Mouse (Mus musculus) brain, embryonic 14.5 days (tissue): ENCODE data around the gene Lrrc74a.

Experiments used
- CTCF ChIP-seq: fragments of 200-500 bp; IDR thresholded peaks from 2 replicates; pipeline ENCODE4 v1.5.1; 2012; ENCODE audit warnings: inconsistent platforms, mild to moderate bottlenecking, moderate library complexity, borderline replicate concordance; ENCODE audit not compliant: insufficient read depth, insufficient read length; ENCODE audit errors: extremely low read depth
- POLR2A ChIP-seq: fragments of 200-500 bp; IDR thresholded peaks from 2 replicates; pipeline ENCODE4 v1.6.1; 2012; ENCODE audit warnings: mild to moderate bottlenecking, inconsistent platforms, borderline replicate concordance; ENCODE audit not compliant: poor library complexity, insufficient read depth, insufficient read length, severe bottlenecking; ENCODE audit errors: extremely low read depth

DNA sequence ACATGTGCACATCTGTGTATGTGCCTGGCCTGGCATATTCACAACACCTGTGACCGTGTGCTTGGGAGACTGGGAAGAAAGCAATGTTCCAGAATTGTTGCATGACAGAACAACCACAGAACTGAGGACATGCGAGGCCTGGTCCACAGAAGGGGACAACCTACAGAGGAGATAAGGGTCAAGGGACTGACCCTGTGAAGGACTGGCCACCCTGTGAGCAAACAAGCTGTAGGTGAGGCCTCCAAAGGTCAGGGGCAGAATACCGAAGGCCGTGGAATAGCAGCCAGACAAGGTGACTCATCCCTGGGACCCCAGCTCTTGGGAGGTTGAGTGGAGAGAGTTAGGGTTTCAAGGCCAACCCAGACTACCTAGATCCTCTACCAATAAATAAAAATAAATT, 63.6 kb downstream of the Lrrc74a start:
- TF ChIP-seq CTCF, result no peak
- TF ChIP-seq POLR2A, result no peak
